Mouse (Mus musculus) G1E (cell line): Measurements from ENCODE around the gene 4921530L21Rik.

ENCODE experiments used
- CTCF ChIP-seq: IDR thresholded peaks from 2 replicates; pipeline ENCODE4 v1.5.1; 2012; ENCODE audit warnings: low read depth, low read length, inconsistent platforms, mixed read lengths
- GATA1 ChIP-seq: IDR thresholded peaks from 2 replicates; pipeline ENCODE4 v1.6.1; 2012; ENCODE audit warnings: borderline replicate concordance, low read length, inconsistent platforms, mixed read lengths
- GATA2 ChIP-seq: IDR thresholded peaks from 2 replicates; pipeline ENCODE4 v1.6.1; 2012; ENCODE audit warnings: low read depth, low read length, inconsistent platforms, borderline replicate concordance
- POLR2AphosphoS5 ChIP-seq: IDR thresholded peaks from 2 replicates; pipeline ENCODE4 v1.6.1; 2012; ENCODE audit warnings: low read depth, low read length, inconsistent platforms; ENCODE audit not compliant: insufficient replicate concordance
- TAL1 ChIP-seq: conservative IDR thresholded peaks from 2 replicates; pipeline ENCODE4 v1.6.1; 2012; ENCODE audit warnings: low read depth, low read length, inconsistent platforms, mixed read lengths

DNA sequence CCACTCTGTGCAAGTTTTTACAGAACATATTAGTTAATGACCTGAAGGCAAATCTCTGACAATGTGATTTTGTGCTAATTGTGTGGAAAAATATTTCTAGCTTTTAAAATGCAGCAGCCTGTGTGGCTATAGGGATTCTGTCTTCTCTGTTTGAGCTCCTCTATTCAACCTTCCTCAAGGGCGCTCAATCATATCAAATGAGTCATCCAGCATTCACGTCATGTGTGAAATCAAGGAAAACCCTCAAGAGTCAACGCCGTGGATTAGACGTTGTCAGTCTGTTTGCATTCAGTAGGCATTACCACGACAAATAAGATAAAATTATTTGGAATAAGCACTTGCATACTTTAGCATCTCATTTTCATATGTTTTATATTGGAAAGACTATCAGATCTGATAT is 18.4 kb downstream of the 4921530L21Rik start:
- TF ChIP-seq TAL1: no peak
- TF ChIP-seq CTCF: no peak
- TF ChIP-seq GATA1: no peak
- no peak for TF ChIP-seq POLR2AphosphoS5
- TF ChIP-seq GATA2: no peak
